Mouse (Mus musculus): Measurements from ENCODE around the gene Parp8.

Gene Parp8

GRCm38 (mm10) chr13:117025226-117026067, at the start of gene Parp8:
TSS of gene Parp8 (minus strand) at chr13:117025537.
- DNase-seq, result peak; percentile 66 to 67

GRCm38 (mm10) chr13:117062628-117063315, 37.4 kb upstream of the Parp8 start:
- DNase-seq, result no peak

DNA sequence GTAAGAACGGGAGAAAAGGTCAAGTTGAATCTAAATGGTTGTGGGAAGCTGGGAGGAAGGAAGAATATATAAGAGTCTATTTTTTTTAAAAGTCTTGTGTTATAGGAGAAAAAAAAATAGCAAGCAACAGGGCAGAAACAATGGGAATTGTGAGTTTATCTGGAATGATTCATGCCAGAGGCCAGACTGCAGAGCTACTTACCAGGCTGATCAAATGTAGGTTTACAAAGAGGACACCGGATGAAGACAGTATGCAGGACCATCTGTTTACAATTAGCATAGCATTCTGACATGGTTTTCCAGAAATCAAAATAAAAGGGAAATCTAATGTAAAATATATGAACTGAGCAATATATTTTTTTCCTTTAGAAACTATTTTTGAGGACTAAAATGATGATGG, 31.1 kb upstream of the Parp8 start:
- DNase-seq, result no peak

DNA sequence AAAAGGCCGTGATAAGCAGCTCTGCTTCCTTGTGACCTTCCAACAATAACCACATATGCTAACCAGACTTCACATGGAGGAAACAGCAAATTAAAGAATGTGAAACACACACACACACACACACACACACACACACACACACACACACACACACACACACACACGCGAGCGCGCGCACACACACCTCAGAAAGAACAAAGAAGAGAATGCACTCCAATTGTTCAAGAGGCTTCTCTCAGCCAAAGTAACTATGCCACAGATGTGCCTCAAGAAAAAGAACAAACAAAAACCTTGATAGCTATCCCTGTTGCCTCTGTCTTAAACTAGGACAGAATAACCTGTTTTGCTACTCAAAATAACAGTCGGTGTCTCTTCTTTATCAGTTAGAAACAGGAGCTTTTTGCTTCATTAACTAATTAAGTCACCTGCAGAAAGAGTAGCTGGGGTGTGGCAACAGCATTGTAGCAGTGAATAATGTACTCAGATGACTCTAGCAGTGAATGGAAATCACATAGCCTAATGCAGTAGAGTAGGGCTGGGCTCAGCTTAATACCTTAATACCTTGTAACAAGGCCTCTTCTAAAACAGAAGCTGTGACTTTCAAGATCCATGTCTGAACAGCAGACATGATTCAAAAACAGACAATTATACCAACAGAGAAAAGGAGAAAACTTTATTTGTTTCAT, 29.6 kb upstream of the Parp8 start:
- no peak for DNase-seq

DNA sequence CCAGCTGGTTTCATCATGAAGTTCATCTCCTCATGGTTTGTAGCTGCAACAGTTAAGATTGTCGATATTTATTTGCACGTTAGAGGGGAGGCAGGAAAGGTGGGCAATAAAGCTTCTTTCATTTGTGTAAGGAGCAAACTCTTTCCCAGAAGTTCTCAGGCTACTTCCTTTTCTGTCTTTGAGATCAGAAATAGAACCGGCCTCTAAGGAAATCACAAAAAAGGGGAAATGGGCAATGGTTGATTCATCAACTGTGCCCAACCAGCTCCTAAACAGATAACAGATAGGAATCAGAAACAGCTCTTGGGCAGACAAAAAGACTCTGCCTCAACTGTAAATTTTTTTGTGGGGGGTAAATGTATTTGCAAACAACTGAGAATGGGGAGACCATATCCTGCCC, 27.4 kb upstream of the Parp8 start:
- no peak for DNase-seq

- peak in 1 of 2 experiments; percentile 21 for DNase-seq
Observed at GRCm38 (mm10) chr13:117048541-117048971, 23.2 kb upstream of the Parp8 start.

DNA sequence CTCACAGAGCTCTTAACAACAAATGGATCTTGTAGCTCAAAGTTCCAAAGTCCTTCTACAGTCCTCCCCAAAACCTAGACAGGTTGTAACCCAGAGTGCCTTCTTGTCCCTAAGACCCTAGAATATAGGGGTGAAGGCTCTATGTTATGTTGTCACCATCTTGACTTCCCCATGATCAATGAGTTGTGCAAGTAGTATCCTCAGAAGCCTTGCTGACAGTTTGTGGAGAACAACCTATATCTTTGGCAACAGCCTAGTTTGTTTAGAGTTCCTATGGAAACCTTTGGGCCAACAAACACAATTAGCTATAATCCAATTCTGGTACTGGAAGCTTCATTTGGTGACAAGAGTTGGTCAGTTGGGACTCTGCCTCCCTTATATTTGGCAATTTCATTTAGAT, 18.2 kb upstream of the Parp8 start:
- DNase-seq, result no peak

- no peak for DNase-seq
Observed at GRCm38 (mm10) chr13:117041021-117041420, 15.7 kb upstream of the Parp8 start.

GRCm38 (mm10) chr13:117036277-117036676, 10.9 kb upstream of the Parp8 start:
- no peak for DNase-seq

DNA sequence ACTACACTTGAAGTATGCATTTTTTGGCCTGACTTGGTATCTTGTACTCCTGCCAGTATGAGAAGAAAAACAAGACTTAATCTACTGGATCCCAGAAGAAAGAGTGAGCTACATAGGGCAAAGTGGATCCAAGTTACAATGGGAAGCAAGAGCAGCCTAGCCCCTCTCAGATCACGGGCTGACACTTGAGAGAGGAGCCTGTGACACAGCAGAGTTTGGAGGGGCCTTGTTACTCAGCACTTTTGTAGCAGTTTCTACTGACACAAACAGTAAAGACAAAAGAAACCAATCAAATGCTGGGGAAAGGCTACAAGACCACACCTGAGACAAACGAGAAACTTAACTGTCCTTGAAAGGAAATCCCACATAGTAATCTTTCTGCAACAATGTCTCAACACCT, 9.8 kb upstream of the Parp8 start:
- DNase-seq, result no peak

DNA sequence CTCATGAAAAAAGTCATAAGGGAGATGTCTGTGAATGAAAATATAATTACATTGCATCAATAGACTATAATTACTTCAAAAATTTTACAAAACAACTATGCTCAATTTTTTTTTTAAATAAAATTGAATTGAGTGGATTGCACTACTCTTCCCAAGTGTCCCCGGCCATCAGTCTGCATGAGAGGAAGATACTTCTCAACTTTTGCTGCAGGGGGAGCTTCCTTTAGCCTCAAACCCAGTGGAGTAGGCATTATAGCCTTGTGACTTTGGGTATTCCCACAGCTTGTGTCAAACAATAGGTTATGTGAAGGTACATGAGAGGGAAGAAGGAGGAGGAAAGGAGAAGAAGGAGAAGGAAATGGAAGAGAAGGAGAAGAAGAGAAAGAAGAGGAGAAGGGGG, 9.3 kb upstream of the Parp8 start:
- DNase-seq, result no peak

DNA sequence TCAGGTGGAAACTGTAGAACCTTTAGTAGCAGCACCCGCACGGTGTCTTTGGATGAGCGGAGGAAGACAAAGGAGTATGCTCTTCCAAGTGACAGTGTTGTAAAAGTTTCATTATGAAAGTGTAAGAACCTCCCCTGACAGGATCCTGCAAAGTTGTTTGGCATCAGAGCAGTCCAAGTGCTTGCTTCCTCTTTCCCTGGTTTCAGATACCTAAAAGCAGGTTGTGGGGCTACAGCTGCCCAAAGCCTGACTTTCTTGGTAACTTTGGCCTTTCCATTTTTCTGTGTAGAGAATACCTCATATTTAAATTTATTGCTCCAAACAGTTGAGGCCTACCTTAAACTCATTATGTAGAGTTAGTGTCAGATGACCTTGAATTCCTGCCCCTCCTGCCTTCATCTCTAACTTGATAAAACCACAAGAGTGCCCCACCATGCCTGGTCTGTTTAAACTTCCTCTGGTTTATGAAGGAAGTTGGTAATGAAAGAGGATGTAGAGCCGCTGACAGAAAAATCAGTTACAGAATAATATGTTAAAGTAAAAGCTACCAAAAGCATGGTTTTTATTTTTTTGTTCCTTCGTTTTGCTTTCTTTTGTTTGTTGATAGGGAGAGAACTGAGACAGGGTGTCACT, 8.5 kb upstream of the Parp8 start:
- peak; percentile 58 to 60 for DNase-seq

DNA sequence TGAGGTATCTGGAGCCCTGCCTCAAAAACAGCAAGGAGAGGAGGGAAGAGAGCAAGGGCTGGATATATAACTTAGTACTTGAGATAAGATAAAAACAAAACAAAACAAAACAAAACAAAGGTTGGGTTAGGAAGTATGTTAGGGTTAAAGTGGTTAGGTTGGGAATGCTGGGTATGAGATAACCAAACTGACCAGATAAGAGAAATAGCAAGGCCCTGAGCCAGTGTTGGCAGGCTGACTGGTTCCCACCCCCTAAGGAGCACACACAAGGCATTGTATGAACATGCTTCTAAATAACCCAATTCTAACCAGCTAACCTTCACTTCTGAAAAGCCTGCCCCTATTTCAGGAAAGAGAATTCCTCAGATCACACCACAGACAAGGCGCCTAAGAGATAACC, 7.1 kb upstream of the Parp8 start:
- no peak for DNase-seq

- peak; percentile 45 to 49 for DNase-seq
Observed at GRCm38 (mm10) chr13:117031546-117031945, 6.2 kb upstream of the Parp8 start.

- peak; percentile 40 to 53 for DNase-seq
Observed at GRCm38 (mm10) chr13:117028221-117028620, 2.9 kb upstream of the Parp8 start.

DNA sequence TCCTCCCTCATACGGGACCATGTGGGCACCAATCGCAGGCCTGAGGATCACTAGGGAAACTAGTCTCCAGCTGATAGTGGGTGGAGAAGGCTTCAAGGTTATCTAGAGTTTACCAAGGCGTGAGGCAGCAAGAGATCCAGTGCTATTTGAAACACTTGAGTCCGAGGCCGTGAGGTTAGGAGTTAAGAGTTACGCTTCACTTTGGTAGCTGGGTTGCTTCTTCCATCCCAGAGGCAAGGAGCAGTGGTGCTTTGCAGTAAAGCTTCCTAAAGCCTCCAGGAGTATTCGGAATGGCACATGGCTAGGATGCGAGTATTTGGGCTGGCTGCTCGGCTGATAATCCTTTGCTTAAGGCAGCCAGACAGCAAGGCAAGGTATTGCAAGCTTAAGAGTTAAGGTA, 2.0 kb upstream of the Parp8 start:
- DNase-seq, result no peak

GRCm38 (mm10) chr13:117026276-117026780, 991 bp upstream of the Parp8 start:
- DNase-seq, result no peak

- peak; percentile 37 to 40 for DNase-seq
Observed at GRCm38 (mm10) chr13:117024916-117025225, 466 bp downstream of the Parp8 start.

GRCm38 (mm10) chr13:117024127-117024915, 1.0 kb downstream of the Parp8 start:
- DNase-seq, result peak; percentile 89 to 90

GRCm38 (mm10) chr13:117023346-117024050, 1.8 kb downstream of the Parp8 start:
- no peak for DNase-seq

- no peak for DNase-seq
Observed at GRCm38 (mm10) chr13:117020631-117021030, 4.7 kb downstream of the Parp8 start.

DNA sequence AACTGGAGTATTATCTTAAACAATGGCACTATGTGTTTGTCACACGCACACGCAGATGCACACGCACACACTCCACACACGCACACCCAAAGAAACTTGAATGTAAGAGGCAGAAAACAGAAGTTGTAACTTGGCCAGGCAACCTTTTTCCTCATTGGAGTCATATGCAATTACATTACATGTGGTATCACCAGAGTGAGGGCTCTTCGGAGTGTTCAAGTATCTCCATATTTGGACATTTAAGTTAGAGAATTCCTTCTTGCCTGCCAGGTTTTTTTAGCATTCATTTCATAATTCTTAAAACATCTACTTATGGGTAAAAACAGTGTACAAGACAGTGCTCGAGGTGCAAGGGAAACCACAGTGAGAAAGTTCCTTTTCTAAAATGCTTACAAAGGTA, 6.7 kb downstream of the Parp8 start:
- DNase-seq, result no peak

All from B cell, adult 2 months (primary cell).